Mouse (Mus musculus) urinary bladder, postnatal 4 days (tissue): ENCODE results near the gene Coro2b.

ENCODE experiments used
- DNase-seq, 2 experiments: peaks; one replicate each; pipeline ENCODE4 v3.0.0; 2021 to 2022; ENCODE audit warnings: low spot score in 2 of 2

The Coro2b gene

GRCm38 (mm10) chr9:62515138-62515537 lies 21.7 kb downstream of the Coro2b start:
- no peak for DNase-seq

- peak in 1 of 2 experiments; percentile 66 for DNase-seq
Measured at GRCm38 (mm10) chr9:62513492-62514133, 23.2 kb downstream of the Coro2b start.

- no peak for DNase-seq
Measured at GRCm38 (mm10) chr9:62510530-62510936, 26.3 kb downstream of the Coro2b start.

- DNase-seq = no peak
Measured at GRCm38 (mm10) chr9:62509617-62510016, 27.2 kb downstream of the Coro2b start.

- DNase-seq = no peak
Measured at GRCm38 (mm10) chr9:62508740-62509524, 27.9 kb downstream of the Coro2b start.

GRCm38 (mm10) chr9:62506467-62507067 lies 30.3 kb downstream of the Coro2b start:
- DNase-seq = no peak

- no peak for DNase-seq
Measured at GRCm38 (mm10) chr9:62504129-62504528, 32.7 kb downstream of the Coro2b start.

GRCm38 (mm10) chr9:62502361-62502760 lies 34.5 kb downstream of the Coro2b start:
- no peak for DNase-seq

- DNase-seq = no peak
Measured at GRCm38 (mm10) chr9:62501566-62501965, 35.3 kb downstream of the Coro2b start.

- DNase-seq = no peak
Measured at GRCm38 (mm10) chr9:62500007-62500406, 36.8 kb downstream of the Coro2b start.

GRCm38 (mm10) chr9:62498945-62499344 lies 37.9 kb downstream of the Coro2b start:
- no peak for DNase-seq

GRCm38 (mm10) chr9:62497135-62498092 lies 39.4 kb downstream of the Coro2b start:
- DNase-seq = no peak

GRCm38 (mm10) chr9:62492306-62492990 lies 44.4 kb downstream of the Coro2b start:
- DNase-seq = no peak

GRCm38 (mm10) chr9:62491611-62492010 lies 45.2 kb downstream of the Coro2b start:
- no peak for DNase-seq

GRCm38 (mm10) chr9:62491104-62491503 lies 45.7 kb downstream of the Coro2b start:
- DNase-seq = no peak

- DNase-seq = no peak
Measured at GRCm38 (mm10) chr9:62484107-62484506, 52.7 kb downstream of the Coro2b start.

GRCm38 (mm10) chr9:62482788-62483187 lies 54.1 kb downstream of the Coro2b start:
- DNase-seq = no peak

- no peak for DNase-seq
Measured at GRCm38 (mm10) chr9:62480898-62481642, 55.8 kb downstream of the Coro2b start.

- DNase-seq = no peak
Measured at GRCm38 (mm10) chr9:62480149-62480548, 56.7 kb downstream of the Coro2b start.

GRCm38 (mm10) chr9:62476782-62477487 lies 59.9 kb downstream of the Coro2b start:
- peak; percentile 67 to 81 for DNase-seq
